Comparison of ENCODE assay signal across 27 mouse cellular contexts in genomic region chr9:21801121-21801520, GRCm38 (mm10). TPM values are rescaled to one million over a fixed set of nuclear protein-coding genes. Genes with fewer than 3 reads are reported as not detected.
DNase-seq lines count a peak whose midpoint lies in the region; TF ChIP-seq lines count a peak whose summit lies in the region.
"Had no signal": no experiment of that assay in that cellular context is flagged by ENCODE, and none has a peak within 500 bp of the region (broad histone marks: within the 10 kb centered on the region; RNA-seq: fewer than 3 reads in every experiment).

No protein-coding gene starts in this region.

- H3K27ac ChIP-seq in ES-Bruce4 (ENCODE audit: insufficient read depth, low read length) = peak overlapping the region; percentile 39; the same call in 1 of the 2 replicates

- peaks cover 25% of the 10 kb centered on the region for H3K36me3 ChIP-seq in ES-Bruce4 (ENCODE audit: control insufficient read depth, insufficient read depth, low read length, poor library complexity, severe bottlenecking)
- H3K36me3 ChIP-seq: G1E had no signal

- peak; percentile 1 for DNase-seq in adrenal gland, adult 2 months
- no peak for DNase-seq in adrenal gland, postnatal 4 days (ENCODE audit: low spot score in 2 of 2)
- peak; percentile 28 for DNase-seq in cerebellum, adult 9-11 months
- DNase-seq in cerebellum, postnatal 10 days = no peak
- peak; percentile 90 for DNase-seq in heart, adult 11 months
- DNase-seq in heart, postnatal 4 days = no peak
- no peak for DNase-seq in layer of hippocampus, postnatal 10 days (ENCODE audit: low spot score in 2 of 2)
- DNase-seq: adrenal gland, adult 8-10 months; adrenal gland, postnatal 10 days; adrenal gland, postnatal 14 days; adrenal gland, postnatal 25 days; adrenal gland, postnatal 36 days; B cell, adult 2 months; cerebellum, adult 11 months; cerebellum, adult 11-12 months; cerebellum, adult 18-20 months; cerebellum, adult 2 months; cerebellum, adult 8-10 months had no signal

- H3K9me3 ChIP-seq in ES-Bruce4 (replicated peaks; ENCODE audit: control insufficient read depth, insufficient read depth, low read length, poor library complexity, severe bottlenecking) = no peaks in the 10 kb centered on the region
- H3K9me3 ChIP-seq: G1E had no signal

- no peak overlapping the region for H3K4me3 ChIP-seq in ES-Bruce4 (ENCODE audit: low read depth, low read length)

- H3K27me3 ChIP-seq in ES-Bruce4 (ENCODE audit: control insufficient read depth, insufficient read depth, low read length, poor library complexity, severe bottlenecking) = no peaks in the 10 kb centered on the region
- H3K27me3 ChIP-seq: Patski had no signal

- H3K9ac ChIP-seq in ES-Bruce4 (ENCODE audit: low read depth, poor library complexity, severe bottlenecking) = no peak overlapping the region

- peaks cover 2% of the 10 kb centered on the region for H3K4me1 ChIP-seq in ES-Bruce4 (ENCODE audit: control insufficient read depth, insufficient read depth, low read length)

- TF ChIP-seq POLR2A in ES-Bruce4 (IDR thresholded peaks at IDR 0.05; ENCODE audit: insufficient read depth, low read length) = no peak

- no peak for TF ChIP-seq EP300 in ES-Bruce4 (IDR thresholded peaks at IDR 0.05; ENCODE audit: insufficient read depth, low read depth, low read length)

- TF ChIP-seq CTCF in ES-Bruce4 (IDR thresholded peaks at IDR 0.05; ENCODE audit: low read depth, low read length) = no peak

RNA-seq across cellular contexts. Expression of gene Kank2, which starts 2.6 kb away (rescaled TPM):
- total RNA-seq in adrenal gland, adult 2 months (2021) = 10 to 100 TPM; 28.4 to 56.2 TPM
- polyA plus RNA-seq in adrenal gland, adult 2 months (2012; rRNA removed) = 67.8 and 76.1 TPM in 2 replicates
- 10 to 100 TPM; 52.5 to 57.4 TPM for total RNA-seq in adrenal gland, postnatal 4 days (2021)
- total RNA-seq in heart, postnatal 4 days (2021) = 10 to 100 TPM; 50.7 to 53.7 TPM
- 62.3 and 63.5 TPM in 2 replicates for polyA plus RNA-seq in ES-Bruce4 (2011; ENCODE audit: insufficient read depth, insufficient read length, low read depth, missing spikeins)
- 1 to 10 TPM; 7.5 to 7.8 TPM for total RNA-seq in layer of hippocampus, postnatal 10 days (2021)
- polyA plus RNA-seq: activated CD4-positive, CD25-positive, alpha-beta regulatory T cell, adult 4 months; CD4-positive, CD25-positive, alpha-beta regulatory T cell, adult 4 months; G1E had no signal

RNA-seq across cellular contexts. Expression of gene Angptl8, which starts 34.2 kb away (rescaled TPM):
- 1 to 10 TPM; 8.1 to 8.7 TPM for total RNA-seq in adrenal gland, adult 2 months (2021)
- polyA plus RNA-seq in adrenal gland, adult 2 months (2012; rRNA removed) = 26.5 and 55.8 TPM in 2 replicates
- total RNA-seq in adrenal gland, postnatal 4 days (2021) = 1 to 10 TPM; 1.3 to 7.3 TPM
- total RNA-seq in heart, postnatal 4 days (2021) = not detected
- polyA plus RNA-seq in ES-Bruce4 (2011; ENCODE audit: insufficient read depth, insufficient read length, low read depth, missing spikeins) = not detected in 2 replicates
- total RNA-seq in layer of hippocampus, postnatal 10 days (2021) = not detected
- total RNA-seq: CH12.LX, ES-E14, G1E, MEL had no signal
- polyA plus RNA-seq: activated CD4-positive, CD25-positive, alpha-beta regulatory T cell, adult 4 months; brain, embryonic 14.5 days; CD4-positive, CD25-positive, alpha-beta regulatory T cell, adult 4 months; cerebellum, adult 2 months; G1E had no signal

RNA-seq across cellular contexts. Expression of gene Spc24, which starts 41.0 kb away (rescaled TPM):
- 1 to 10 TPM; 1.9 to 3.7 TPM for total RNA-seq in adrenal gland, adult 2 months (2021)
- polyA plus RNA-seq in adrenal gland, adult 2 months (2012; rRNA removed) = 1.4 and 1.5 TPM in 2 replicates
- 10 to 100 TPM; 19.6 to 22.8 TPM for total RNA-seq in adrenal gland, postnatal 4 days (2021)
- 10 to 100 TPM; 37.2 to 38.4 TPM for total RNA-seq in heart, postnatal 4 days (2021)
- 56.6 and 62.5 TPM in 2 replicates for polyA plus RNA-seq in ES-Bruce4 (2011; ENCODE audit: insufficient read depth, insufficient read length, low read depth, missing spikeins)
- total RNA-seq in layer of hippocampus, postnatal 10 days (2021) = 1 to 10 TPM; 4.6 to 6.4 TPM

RNA-seq across cellular contexts. Expression of gene Dock6, which starts 51.3 kb away (rescaled TPM):
- 10 to 100 TPM; 32.9 to 37.0 TPM for total RNA-seq in adrenal gland, adult 2 months (2021)
- 76.6 and 91.2 TPM in 2 replicates for polyA plus RNA-seq in adrenal gland, adult 2 months (2012; rRNA removed)
- 10 to 100 TPM; 74.7 to 79.1 TPM for total RNA-seq in adrenal gland, postnatal 4 days (2021)
- total RNA-seq in heart, postnatal 4 days (2021) = 10 to 100 TPM; 61.4 to 70.0 TPM
- polyA plus RNA-seq in ES-Bruce4 (2011; ENCODE audit: insufficient read depth, insufficient read length, low read depth, missing spikeins) = 74.9 and 80.8 TPM in 2 replicates
- total RNA-seq in layer of hippocampus, postnatal 10 days (2021) = 10 to 100 TPM; 32.6 to 34.5 TPM

Comparison
In these comparisons a context has a peak if more than half of its experiments do, and no peak if none do; other contexts are left out.
1. DNase-seq: peak in adrenal gland, adult 2 months (single experiment), cerebellum, adult 9-11 months (single experiment) and heart, adult 11 months (single experiment); none in adrenal gland, postnatal 4 days (0 of 2), cerebellum, postnatal 10 days (0 of 2), heart, postnatal 4 days (single experiment) and layer of hippocampus, postnatal 10 days (0 of 2).